Mouse (Mus musculus) megakaryocyte, embryonic 14.5 days (primary cell): ENCODE results near the gene Cdhr4.

Source experiments
- FLI1 ChIP-seq: IDR thresholded peaks from 2 replicates; pipeline ENCODE4 v1.6.1; 2012; ENCODE audit warnings: low read length, inconsistent platforms, mixed read lengths
- GATA1 ChIP-seq: IDR thresholded peaks from 3 replicates; pipeline ENCODE4 v1.6.1; 2012; ENCODE audit warnings: mixed read lengths, low read length, inconsistent platforms, borderline replicate concordance

GRCm38 (mm10) chr9:108017127-108017526 is 24.8 kb downstream of the Cdhr4 start:
- no peak for TF ChIP-seq FLI1
- no peak for TF ChIP-seq GATA1
